Mouse (Mus musculus): ENCODE measurements at regions not wholly inside any gene's neighbourhood (a gene's known extent, or its start where the extent isn't known, plus 50 kb on each side); places are given as distances from the start of the nearest gene placed in this dataset.
A peak's percentile ranks its signal among the peaks of the same experiment; 100 is the strongest.

GRCm38 (mm10) chr8:97942921-97943320, 1473.3 kb downstream of the Cdh8 start:
- DNase-seq (ENCODE audit: low spot score in 2 of 2): no peak

GRCm38 (mm10) chr8:97936836-97937235, 1479.4 kb downstream of the Cdh8 start:
- DNase-seq (ENCODE audit: low spot score in 2 of 2): peak in 1 of 2 experiments; percentile 1

Data from layer of hippocampus, postnatal 14 days (tissue).